Comparison of ENCODE assay signal across 8 mouse cellular contexts in genomic region chr8:77516845-77517244, GRCm38 (mm10). TPM values are rescaled to one million over a fixed set of nuclear protein-coding genes. Genes with fewer than 3 reads are reported as not detected.
DNase-seq lines count a peak whose midpoint lies in the region; ATAC-seq and TF ChIP-seq lines count a peak whose summit lies in the region.

No protein-coding gene starts in this region.

- peaks cover 1% of the 10 kb centered on the region; the same call in 1 of the 2 replicates for H3K79me2 ChIP-seq in heart, adult 2 months (replicated peaks; ENCODE audit: control insufficient read depth, insufficient read depth, low read length)

- CTCF ChIA-PET in Patski (lab: Charles Lee): interaction anchor here (0.8 to 1.3 kb wide), 5 partner anchors 9 to 115 kb away, joined by 3 to 4 read pairs (median 3); no protein-coding TSS in a partner anchor

- H3K9ac ChIP-seq in heart, adult 2 months (ENCODE audit: low read depth, low read length): peak overlapping the region; percentile 90
- H3K9ac ChIP-seq in forebrain, embryonic 14.5 days (ENCODE audit: low read length): peak overlapping the region; percentile 65
- peak overlapping the region; percentile 74 for H3K9ac ChIP-seq in kidney, embryonic 15.5 days
- H3K9ac ChIP-seq in midbrain, embryonic 15.5 days: peak overlapping the region; percentile 48

- peak; percentile 26 to 49 for DNase-seq in heart, adult 2 months
- DNase-seq in heart, adult 9 months (ENCODE audit: low spot score in 2 of 2): no peak
- DNase-seq in Patski (ENCODE audit: low read depth, low spot score): no peak
- no peak for DNase-seq in forebrain, embryonic 14.5 days (ENCODE audit: low spot score)
- no peak for DNase-seq in left cerebral cortex, postnatal 36 days (ENCODE audit: low spot score in 2 of 2)
- DNase-seq in right cerebral cortex, postnatal 25 days: no peak

- TF ChIP-seq POLR2A in heart, adult 2 months (IDR thresholded peaks at IDR 0.05; ENCODE audit: insufficient read depth, low read depth, low read length): no peak

- H3K4me2 ChIP-seq in forebrain, embryonic 14.5 days (ENCODE audit: low read length): peak overlapping the region; percentile 94
- H3K4me2 ChIP-seq in kidney, embryonic 15.5 days: peak overlapping the region; percentile 75
- H3K4me2 ChIP-seq in midbrain, embryonic 15.5 days: peak overlapping the region; percentile 98

- intact Hi-C loops in heart, adult 2 months (cut with DNase I): loop anchor here (2.0 to 5.0 kb wide), 3 partner anchors 24 to 80 kb away; no protein-coding TSS in a partner anchor
- intact Hi-C loops in left cerebral cortex, postnatal 36 days (cut with DNase I): loop anchor here (5.0 kb wide), 1 partner anchor 95 kb away; no protein-coding TSS in a partner anchor

- peak overlapping the region; percentile 88 for H3K4me3 ChIP-seq in heart, adult 2 months
- H3K4me3 ChIP-seq in forebrain, embryonic 14.5 days (ENCODE audit: low read depth, low read length): peak overlapping the region; percentile 67
- peak overlapping the region; percentile 67 for H3K4me3 ChIP-seq in kidney, embryonic 15.5 days (replicated peaks)
- H3K4me3 ChIP-seq in midbrain, embryonic 15.5 days: peak overlapping the region; percentile 60

- H3K36me3 ChIP-seq in heart, adult 2 months (ENCODE audit: control insufficient read depth, insufficient read depth, low read length): no peaks in the 10 kb centered on the region
- H3K36me3 ChIP-seq in forebrain, embryonic 14.5 days (ENCODE audit: control insufficient read depth, insufficient read depth, low read length): no peaks in the 10 kb centered on the region
- no peaks in the 10 kb centered on the region for H3K36me3 ChIP-seq in kidney, embryonic 15.5 days
- H3K36me3 ChIP-seq in midbrain, embryonic 15.5 days (replicated peaks): no peaks in the 10 kb centered on the region

- no peak for TF ChIP-seq CTCF in heart, adult 2 months (IDR thresholded peaks at IDR 0.05)
- TF ChIP-seq CTCF in Patski (IDR thresholded peaks at IDR 0.05): no peak

- no peaks in the 10 kb centered on the region for H3K27me3 ChIP-seq in heart, adult 2 months (ENCODE audit: control insufficient read depth, insufficient read depth, low read length)
- no peaks in the 10 kb centered on the region for H3K27me3 ChIP-seq in Patski
- H3K27me3 ChIP-seq in forebrain, embryonic 14.5 days (replicated peaks; ENCODE audit: control insufficient read depth, insufficient read depth, low read length): peaks cover 15% of the 10 kb centered on the region; the same call in 1 of the 2 replicates
- H3K27me3 ChIP-seq in kidney, embryonic 15.5 days: no peaks in the 10 kb centered on the region
- H3K27me3 ChIP-seq in midbrain, embryonic 15.5 days (replicated peaks): peaks cover 14% of the 10 kb centered on the region; the same call in 1 of the 2 replicates

- peaks cover 4% of the 10 kb centered on the region for H3K4me1 ChIP-seq in heart, adult 2 months (ENCODE audit: control insufficient read depth, insufficient read depth, low read length)
- H3K4me1 ChIP-seq in forebrain, embryonic 14.5 days (ENCODE audit: control insufficient read depth, insufficient read depth, low read length): 0 out of 2 replicates have a peak, but pooled peaks cover 3% of the 10 kb centered on the region
- peaks cover 54% of the 10 kb centered on the region for H3K4me1 ChIP-seq in kidney, embryonic 15.5 days
- H3K4me1 ChIP-seq in midbrain, embryonic 15.5 days: peaks cover 10% of the 10 kb centered on the region

- 7% methylated on average over 10 of the region's 10 CpGs for WGBS in heart, adult 2 months
- 8% methylated on average over 10 of the region's 10 CpGs for WGBS in forebrain, embryonic 14.5 days
- WGBS in kidney, embryonic 15.5 days: 3% methylated on average over 10 of the region's 10 CpGs
- 5% methylated on average over 10 of the region's 10 CpGs for WGBS in midbrain, embryonic 15.5 days

- 0 out of 2 replicates have a peak, but pooled peaks have one; percentile 12 for TF ChIP-seq EP300 in heart, adult 2 months (IDR thresholded peaks at IDR 0.05; ENCODE audit: insufficient read depth, low read depth, low read length)

- peak; percentile 5 for ATAC-seq in Patski
- ATAC-seq in forebrain, embryonic 14.5 days: no peak
- ATAC-seq in kidney, embryonic 15.5 days (replicated peaks; ENCODE audit: low FRiP score): peak; percentile 20; the same call in 1 of the 2 replicates
- ATAC-seq in midbrain, embryonic 15.5 days (replicated peaks): no peak

- no peaks in the 10 kb centered on the region for H3K9me3 ChIP-seq in forebrain, embryonic 14.5 days (replicated peaks; ENCODE audit: control insufficient read depth, low read length)
- no peaks in the 10 kb centered on the region for H3K9me3 ChIP-seq in kidney, embryonic 15.5 days (replicated peaks)
- H3K9me3 ChIP-seq in midbrain, embryonic 15.5 days: no peaks in the 10 kb centered on the region

- H3K27ac ChIP-seq in heart, adult 2 months: peak overlapping the region; percentile 93
- H3K27ac ChIP-seq in forebrain, embryonic 14.5 days (ENCODE audit: low read depth, low read length): no peak overlapping the region
- peak overlapping the region; percentile 90 for H3K27ac ChIP-seq in kidney, embryonic 15.5 days
- H3K27ac ChIP-seq in midbrain, embryonic 15.5 days: no peak overlapping the region

- POLR2A ChIA-PET in Patski (lab: Charles Lee): interaction anchor here (0.9 to 2.4 kb wide), 7 partner anchors 10 to 97 kb away, joined by 3 to 6 read pairs (median 4); no protein-coding TSS in a partner anchor

- in situ Hi-C loops in Patski (cut with MboI; ENCODE audit: low pct_unique_long_range_greater_than_20kb): loop anchor here (10.0 kb wide), 1 partner anchor 92 kb away; no protein-coding TSS in a partner anchor

RNA-seq across cellular contexts. Expression of gene Arhgap10, which starts 0.9 kb away (rescaled TPM):
- total RNA-seq in heart, adult 2 months (2021): 10 to 100 TPM; 51.4 to 58.2 TPM
- 22.5 and 29.9 TPM in 2 replicates for polyA plus RNA-seq in heart, adult 2 months (2012; rRNA removed)
- polyA plus RNA-seq in Patski (2021): 45.5 TPM
- polyA plus RNA-seq in forebrain, embryonic 14.5 days (2014; fragmentation: Nextera tagmentation; extraction: Ambion mirVana): 3.6 and 4.2 TPM in 2 replicates
- polyA plus RNA-seq in kidney, embryonic 15.5 days (2015; fragmentation: Nextera tagmentation; extraction: Ambion mirVana): 31.1 and 34.1 TPM in 2 replicates
- 3.1 and 3.3 TPM in 2 replicates for polyA plus RNA-seq in midbrain, embryonic 15.5 days (2015; fragmentation: Nextera tagmentation; extraction: Ambion mirVana)
- 10 to 100 TPM; 34.5 to 36.9 TPM for total RNA-seq in left cerebral cortex, postnatal 36 days (2021)

RNA-seq across cellular contexts. Expression of gene Prmt9, which starts 32.4 kb away (rescaled TPM):
- 10 to 100 TPM; 10.2 to 13.1 TPM for total RNA-seq in heart, adult 2 months (2021)
- polyA plus RNA-seq in heart, adult 2 months (2012; rRNA removed): 5.2 and 8.4 TPM in 2 replicates
- polyA plus RNA-seq in Patski (2021): 20.4 TPM
- 22.7 and 24.1 TPM in 2 replicates for polyA plus RNA-seq in forebrain, embryonic 14.5 days (2014; fragmentation: Nextera tagmentation; extraction: Ambion mirVana)
- 19.6 and 21.1 TPM in 2 replicates for polyA plus RNA-seq in kidney, embryonic 15.5 days (2015; fragmentation: Nextera tagmentation; extraction: Ambion mirVana)
- polyA plus RNA-seq in midbrain, embryonic 15.5 days (2015; fragmentation: Nextera tagmentation; extraction: Ambion mirVana): 24.4 and 29.1 TPM in 2 replicates
- total RNA-seq in left cerebral cortex, postnatal 36 days (2021): 10 to 100 TPM; 19.1 to 22.3 TPM

Comparison
In these comparisons a context has a peak if more than half of its experiments do, and no peak if none do; other contexts are left out.
1. DNase-seq: peak in heart, adult 2 months (2 of 2); none in heart, adult 9 months (0 of 2), Patski (single experiment), forebrain, embryonic 14.5 days (single experiment), left cerebral cortex, postnatal 36 days (0 of 2) and right cerebral cortex, postnatal 25 days (single experiment).
2. H3K27ac ChIP-seq: peak in heart, adult 2 months (single experiment) and kidney, embryonic 15.5 days (single experiment); none in forebrain, embryonic 14.5 days (single experiment) and midbrain, embryonic 15.5 days (single experiment).
3. ATAC-seq: peak in Patski (single experiment) and kidney, embryonic 15.5 days (single experiment); none in forebrain, embryonic 14.5 days (single experiment) and midbrain, embryonic 15.5 days (single experiment).
4. Peak in every context shown above with its lines, with median percentiles within 50 percentile points of each other: H3K4me3 ChIP-seq, H3K9ac ChIP-seq and H3K4me2 ChIP-seq.